Mouse (Mus musculus) C2C12 (cell line): Measurements from ENCODE around the gene Cytl1.

Experiments used
- CTCF ChIP-seq: IDR thresholded peaks from one replicate; pipeline ENCODE4 v1.5.1; 2011; ENCODE audit not compliant: control insufficient read depth, insufficient read depth, insufficient read length
- FOSL1 ChIP-seq: IDR thresholded peaks from one replicate; pipeline ENCODE4 v1.8.0; 2011; ENCODE audit warnings: mild to moderate bottlenecking, low read length; ENCODE audit not compliant: poor library complexity, insufficient read depth, severe bottlenecking
- MAX ChIP-seq: IDR thresholded peaks from one replicate; pipeline ENCODE4 v1.6.1; 2011; ENCODE audit warnings: mild to moderate bottlenecking, control low read depth

DNA sequence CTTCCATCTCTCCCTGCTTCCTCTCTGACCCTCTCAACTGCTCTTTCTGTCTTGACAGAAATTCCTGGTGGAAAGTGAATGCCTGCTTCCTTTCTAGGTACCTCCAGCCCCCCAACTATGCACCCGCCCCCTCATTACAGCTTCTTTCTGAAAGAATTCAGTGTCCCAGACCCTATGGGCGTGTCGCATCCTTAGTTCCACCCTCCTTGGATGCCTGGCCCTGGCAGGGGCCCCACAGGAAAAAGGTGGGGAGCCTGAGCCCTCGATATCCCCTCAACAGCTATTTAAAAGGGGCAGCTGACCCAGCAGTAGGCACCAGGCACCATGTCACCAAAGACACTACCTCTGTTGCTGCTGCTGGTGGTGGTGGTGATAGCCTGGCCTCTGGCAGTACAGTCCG lies at the start of gene Cytl1:
- TF ChIP-seq CTCF (no peak), MAX (no peak), FOSL1 (no peak)
